Mouse (Mus musculus): ENCODE results near the gene Rangap1.

Gene Rangap1

DNA sequence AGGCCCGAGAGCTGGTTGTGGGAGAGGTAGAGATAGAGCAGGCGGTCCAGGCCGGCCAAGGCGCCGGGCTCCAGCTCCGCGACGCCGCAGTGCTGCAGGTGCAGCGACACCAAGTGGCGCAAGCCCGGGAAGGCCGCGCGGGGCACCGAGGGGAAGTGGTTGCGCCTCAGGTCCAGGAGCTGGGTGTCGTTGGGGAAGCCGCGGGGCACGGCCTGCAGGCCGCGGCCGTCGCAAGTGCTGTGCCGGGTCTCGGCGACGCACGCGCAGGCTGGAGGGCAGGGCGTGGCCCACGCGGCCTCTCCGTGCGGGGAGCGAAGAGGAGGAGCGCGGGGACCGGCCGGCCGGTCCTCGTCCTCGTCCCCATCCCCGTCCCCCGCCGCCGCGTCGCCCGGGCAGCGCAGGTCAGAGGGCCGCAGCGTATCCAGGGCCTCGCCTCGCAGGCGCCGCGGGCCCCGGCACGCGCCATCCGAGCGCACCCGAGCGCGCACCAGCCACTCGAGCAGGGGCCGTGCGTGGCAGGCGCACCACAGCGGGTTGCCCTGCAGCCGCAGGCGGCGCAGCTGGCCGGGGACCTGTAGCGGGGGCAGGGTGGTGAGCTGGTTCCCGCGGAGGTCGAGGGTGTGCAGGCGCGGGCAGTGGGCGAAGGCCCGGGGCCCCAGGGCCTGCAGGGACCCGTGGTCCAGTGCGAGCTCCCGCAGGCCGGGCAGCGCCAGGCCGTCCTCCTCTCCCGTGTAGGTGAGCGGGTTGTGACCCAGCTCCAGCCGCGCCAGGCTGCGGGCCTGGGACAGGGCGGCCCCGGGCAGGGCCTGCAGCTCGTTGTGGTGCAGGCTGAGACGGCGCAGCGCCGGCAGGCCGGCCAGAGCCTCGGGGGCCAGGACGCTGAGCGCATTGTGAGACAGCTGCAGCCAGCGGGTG, 51.1 kb downstream of the Rangap1 start:
- DNase-seq, result peak; percentile 86

DNA sequence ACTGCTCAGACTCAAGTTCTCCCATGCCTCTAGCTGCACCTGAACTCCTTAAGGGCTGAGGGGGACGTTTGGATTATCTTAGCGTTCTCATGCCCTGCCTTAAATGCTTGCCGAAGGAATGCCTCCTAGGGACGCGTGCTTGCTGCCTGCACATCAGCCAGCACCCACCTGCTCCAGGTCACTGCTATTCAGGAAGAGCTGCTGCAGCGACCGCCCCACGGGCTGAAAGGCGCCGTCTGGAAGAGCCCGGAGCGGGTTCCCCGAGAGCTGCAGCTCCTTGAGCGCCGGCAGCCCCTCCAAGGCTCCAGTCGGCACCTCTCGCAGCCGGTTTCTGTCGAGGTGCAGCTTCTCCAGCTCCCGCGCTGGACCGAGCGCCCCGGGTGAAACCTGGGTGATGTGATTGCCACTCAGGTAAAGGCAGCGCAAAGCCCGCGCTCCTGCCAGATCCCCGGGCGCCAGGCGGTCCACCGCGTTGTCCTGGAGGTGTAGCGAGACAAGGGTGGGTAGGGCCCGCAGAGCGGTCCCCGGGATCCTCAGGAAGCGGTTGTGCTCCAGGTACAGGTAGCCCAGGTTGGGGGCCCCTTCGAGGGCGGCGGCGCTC, 51.9 kb downstream of the Rangap1 start:
- DNase-seq, result no peak

DNA sequence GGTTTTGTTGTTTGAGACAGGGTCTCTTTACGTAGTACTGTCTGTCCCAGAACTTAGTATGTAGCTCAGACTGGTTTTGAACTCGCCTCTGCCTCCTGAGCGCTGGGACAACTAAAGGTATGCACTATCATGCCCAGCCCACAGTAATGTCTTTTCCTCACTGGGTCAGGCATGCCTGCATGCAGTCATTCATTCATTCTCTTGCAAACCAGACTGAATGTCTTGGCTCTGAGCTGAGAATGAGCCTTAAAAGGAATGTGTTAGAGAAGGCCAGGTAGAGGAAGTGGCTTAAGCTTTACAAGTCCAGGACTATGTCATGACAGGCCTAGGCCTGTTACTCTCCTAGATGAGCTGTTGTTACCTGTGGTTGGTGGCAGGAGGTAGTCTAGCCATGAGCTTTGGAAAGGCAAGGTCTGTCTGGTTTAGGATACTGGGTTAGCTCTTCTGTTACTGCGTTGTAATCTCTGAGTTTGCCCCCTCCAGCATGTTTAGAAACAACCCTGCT, 65.0 kb downstream of the Rangap1 start:
- no peak for DNase-seq

DNA sequence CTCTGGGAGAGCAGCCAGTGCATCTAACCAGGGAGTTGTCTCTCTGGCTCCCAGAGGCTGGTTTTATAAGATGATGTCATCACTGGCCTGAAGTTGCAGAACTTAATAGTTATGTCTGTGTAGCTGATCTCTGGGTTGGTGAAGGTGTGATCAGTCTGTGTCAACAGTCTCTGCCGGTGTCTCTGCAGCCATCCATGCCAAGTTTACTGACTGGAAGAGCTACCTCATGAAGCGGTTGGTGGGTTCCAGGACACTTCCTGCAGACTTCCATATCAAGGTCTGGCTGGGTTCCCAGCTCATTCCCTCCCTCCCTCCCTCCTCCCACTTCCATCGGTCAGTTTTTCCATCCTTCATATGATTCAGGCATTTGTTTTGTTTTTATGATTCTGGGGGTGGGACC, 68.7 kb downstream of the Rangap1 start:
- DNase-seq, result no peak

DNA sequence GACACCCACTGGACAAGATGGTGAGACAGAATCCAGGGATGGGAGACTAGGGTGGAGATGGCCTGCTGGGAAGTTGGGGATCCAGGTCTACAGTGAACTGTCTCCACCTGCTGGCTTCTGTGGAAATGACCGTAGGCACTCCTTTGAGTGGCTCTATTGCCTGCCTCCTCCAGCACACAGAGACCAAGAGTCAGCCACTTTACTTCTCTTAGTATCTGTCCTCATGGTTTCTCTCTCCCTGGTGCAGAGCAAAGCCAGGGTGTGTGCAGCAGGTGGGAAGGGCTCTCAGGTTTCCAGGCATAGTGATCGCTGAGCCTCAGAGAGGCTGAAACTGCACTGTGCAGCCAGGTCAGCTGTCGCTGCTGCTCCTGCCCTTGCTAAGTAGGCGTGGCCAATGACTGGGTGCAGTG, 75.1 kb downstream of the Rangap1 start:
- DNase-seq, result no peak

DNA sequence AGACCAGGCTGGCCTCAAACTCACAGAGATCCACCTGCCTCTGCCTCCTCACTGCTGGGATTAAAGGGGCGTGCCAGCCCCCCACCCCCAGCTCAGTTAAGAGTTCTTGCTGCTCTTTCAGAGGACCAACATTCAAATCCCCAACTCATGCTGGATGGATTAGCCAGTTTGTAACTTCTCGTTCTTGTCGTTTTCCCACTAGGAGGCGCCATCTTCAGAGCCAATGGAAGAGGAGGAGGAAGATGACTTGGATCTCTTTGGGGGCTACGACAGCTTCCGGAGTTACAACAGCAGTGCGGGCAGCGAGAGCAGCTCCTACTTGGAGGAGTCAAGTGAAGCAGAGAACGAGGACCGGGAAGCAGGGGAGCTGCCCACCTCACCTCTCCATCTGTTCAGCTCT, 78.4 kb downstream of the Rangap1 start:
- no peak for DNase-seq

DNA sequence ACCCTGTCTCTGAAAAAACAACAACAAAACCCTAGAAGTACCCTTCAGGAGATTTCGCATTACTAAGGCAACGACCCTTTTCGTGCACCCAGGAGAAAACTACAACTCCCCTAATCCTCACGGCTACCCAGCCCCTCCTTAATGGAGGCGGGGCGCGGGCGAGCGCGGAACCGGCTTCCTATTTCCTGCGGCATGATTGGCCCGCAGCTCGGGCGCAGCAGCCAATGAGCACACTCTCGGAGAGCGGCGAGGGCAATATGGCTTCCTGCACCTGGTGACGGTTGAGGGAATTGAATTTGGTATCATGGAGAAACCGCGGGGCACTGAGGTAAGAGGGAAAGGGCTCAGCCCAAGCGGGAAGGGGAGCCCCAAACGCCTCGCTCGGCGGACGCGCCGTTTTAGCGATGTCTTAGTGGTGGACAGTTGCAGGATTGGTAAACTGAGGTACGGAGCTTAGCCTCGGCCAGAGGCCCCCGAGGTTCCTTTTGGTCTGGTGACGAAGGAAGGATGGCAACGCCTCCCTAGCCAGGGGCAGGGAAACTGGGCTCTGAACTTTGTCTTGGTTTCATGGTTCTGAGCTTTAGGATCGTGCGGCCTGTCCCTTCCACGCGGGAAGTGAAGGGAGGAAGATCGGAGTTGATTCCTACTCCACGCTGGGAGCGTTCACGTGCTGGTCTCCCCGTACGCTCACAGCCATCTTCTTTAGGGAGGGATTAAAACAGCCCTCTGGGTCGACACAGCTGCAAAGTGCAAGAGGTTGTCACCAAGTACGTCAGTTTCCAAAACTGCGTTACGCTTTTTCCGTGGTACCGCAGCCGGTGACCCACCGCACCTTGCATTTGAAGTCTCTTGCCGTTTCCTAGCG, 81.4 kb downstream of the Rangap1 start, which contains the start of gene L3mbtl2:
Gene L3mbtl2, plus strand, starts transcription at position 193 of the 865 bp plus-strand sequence.
- peak; percentile 88 for DNase-seq

DNA sequence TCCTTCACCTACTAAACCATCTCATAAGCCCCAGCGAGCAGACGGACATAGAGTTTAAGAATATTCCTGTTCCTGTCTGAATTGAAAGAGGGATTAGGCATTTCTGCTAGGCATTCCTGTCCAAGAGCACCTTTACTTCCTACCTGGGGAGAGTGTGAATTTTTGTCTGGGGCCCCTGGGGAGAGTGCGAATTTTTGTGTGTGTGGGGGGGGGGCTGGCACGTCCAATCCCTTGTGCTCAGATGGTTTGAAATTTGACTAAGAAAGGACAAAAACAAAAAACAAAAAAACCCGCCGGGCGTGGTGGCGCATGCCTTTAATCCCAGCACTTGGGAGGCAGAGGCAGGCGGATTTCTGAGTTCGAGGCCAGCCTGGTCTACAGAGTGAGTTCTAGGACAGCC, 82.0 kb downstream of the Rangap1 start:
- DNase-seq, result no peak

DNA sequence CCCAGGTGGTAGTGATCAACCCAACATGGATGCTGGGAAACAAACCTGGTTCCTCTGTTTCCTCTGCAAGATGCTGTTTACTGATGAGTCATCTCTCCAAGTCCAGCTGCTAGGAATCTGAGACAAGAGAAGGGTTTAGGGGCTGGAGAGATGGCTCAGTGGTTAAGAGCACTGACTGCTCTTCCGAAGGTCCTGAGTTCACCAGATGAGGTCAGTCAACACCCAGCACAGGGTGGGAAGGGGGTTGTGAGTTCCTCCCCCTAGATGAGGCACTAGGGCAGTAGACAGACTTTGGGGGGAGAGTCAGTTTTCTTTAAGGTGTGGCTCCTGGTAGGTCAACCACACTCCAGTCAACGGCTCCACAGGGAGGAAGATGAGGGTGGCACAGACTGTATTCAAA, 83.6 kb downstream of the Rangap1 start:
- no peak for DNase-seq
